Mouse (Mus musculus): ENCODE data around the gene Elf3. TPM values are rescaled to one million over a fixed set of nuclear protein-coding genes. Genes with fewer than 3 reads are reported as not detected.
"Not testable (repeated sequence)": the region's sequence is repeated elsewhere in the genome, so short reads cannot be mapped to it uniquely, and the experiment has no call there.

The Elf3 gene
- total RNA-seq, 2 experiments from 2014 or later = not detected

- intact Hi-C loops (cut with DNase I) = no loop called here
- no peak for DNase-seq (ENCODE audit: low spot score)
Observed at GRCm38 (mm10) chr1:135244014-135244413, 14.4 kb downstream of the Elf3 start.

- intact Hi-C loops (cut with DNase I); DNase-seq (ENCODE audit: low spot score): not testable (repeated sequence)
Observed at GRCm38 (mm10) chr1:135240206-135240605, 18.2 kb downstream of the Elf3 start.

GRCm38 (mm10) chr1:135237131-135237851 lies 21.1 kb downstream of the Elf3 start:
- intact Hi-C loops (cut with DNase I) = no loop called here
- no peak for DNase-seq (ENCODE audit: low spot score)

- no peak for DNase-seq (ENCODE audit: low spot score)
Observed at GRCm38 (mm10) chr1:135234771-135235170, 23.6 kb downstream of the Elf3 start.

GRCm38 (mm10) chr1:135233961-135234360 lies 24.4 kb downstream of the Elf3 start:
- no peak for DNase-seq (ENCODE audit: low spot score)
- intact Hi-C loops (cut with DNase I) = no loop called here

More at GRCm38 (mm10) chr1:135234771-135235170, 23.6 kb downstream of the Elf3 start:
- intact Hi-C loops (cut with DNase I) = no loop called here

GRCm38 (mm10) chr1:135231878-135232277 lies 26.5 kb downstream of the Elf3 start:
- DNase-seq (ENCODE audit: low spot score); intact Hi-C loops (cut with DNase I): not testable (repeated sequence)

GRCm38 (mm10) chr1:135227339-135227950 lies 30.9 kb downstream of the Elf3 start:
- DNase-seq (ENCODE audit: low spot score) = no peak
- intact Hi-C loops (cut with DNase I) = no loop called here

GRCm38 (mm10) chr1:135224981-135225604 lies 33.3 kb downstream of the Elf3 start:
- DNase-seq (ENCODE audit: low spot score) = no peak
- intact Hi-C loops (cut with DNase I) = no loop called here

- no peak for DNase-seq (ENCODE audit: low spot score)
- intact Hi-C loops (cut with DNase I) = no loop called here
Observed at GRCm38 (mm10) chr1:135224147-135224546, 34.2 kb downstream of the Elf3 start.

GRCm38 (mm10) chr1:135217607-135218233 lies 40.6 kb downstream of the Elf3 start:
- no peak for DNase-seq (ENCODE audit: low spot score)
- intact Hi-C loops (cut with DNase I) = no loop called here

- no peak for DNase-seq (ENCODE audit: low spot score)
- intact Hi-C loops (cut with DNase I) = no loop called here
Observed at GRCm38 (mm10) chr1:135213772-135214640, 44.4 kb downstream of the Elf3 start.

- intact Hi-C loops (cut with DNase I) = no loop called here
- no peak for DNase-seq (ENCODE audit: low spot score)
Observed at GRCm38 (mm10) chr1:135210421-135210820, 47.9 kb downstream of the Elf3 start.

- intact Hi-C loops (cut with DNase I) = no loop called here
- DNase-seq (ENCODE audit: low spot score) = no peak
Observed at GRCm38 (mm10) chr1:135208716-135209115, 49.7 kb downstream of the Elf3 start.

- DNase-seq (ENCODE audit: low spot score) = no peak
- intact Hi-C loops (cut with DNase I) = no loop called here
Observed at GRCm38 (mm10) chr1:135206586-135207339, 51.6 kb downstream of the Elf3 start.

GRCm38 (mm10) chr1:135205257-135205656 lies 53.1 kb downstream of the Elf3 start:
- no peak for DNase-seq (ENCODE audit: low spot score)
- intact Hi-C loops (cut with DNase I) = no loop called here

- no peak for DNase-seq (ENCODE audit: low spot score)
- intact Hi-C loops (cut with DNase I) = no loop called here
Observed at GRCm38 (mm10) chr1:135204196-135205126, 53.9 kb downstream of the Elf3 start.
